Mouse (Mus musculus) hindbrain, embryonic 14.5 days (tissue): ENCODE data around the gene Agap3. TPM values are rescaled to one million over a fixed set of nuclear protein-coding genes. Genes with fewer than 3 reads are reported as not detected.

Experiments
- ATAC-seq: fragments of 200-750 bp; cut with Nextera tagmentation; 2 replicates; pipeline ENCODE4 v1.8.0; 2017; ENCODE audit warnings: moderate number of reproducible peaks, mild to moderate bottlenecking, moderate TSS enrichment, moderate library complexity; ENCODE audit not compliant: low FRiP score
- DNase-seq: peaks from one replicate; pipeline ENCODE4 v3.0.0-alpha.2; 2015; ENCODE audit warnings: low spot score
- H3K27ac ChIP-seq: fragments of 300-500 bp; sonication (generic); 2 replicates; pipeline ENCODE4 v1.5.1; 2014; ENCODE audit warnings: mild to moderate bottlenecking, moderate library complexity
- H3K27me3 ChIP-seq: fragments of 300-500 bp; sonication (generic); 2 replicates; pipeline ENCODE4 v1.6.1; 2014; ENCODE audit warnings: mild to moderate bottlenecking, low read length, mixed read lengths; ENCODE audit not compliant: control insufficient read depth, insufficient read depth
- H3K36me3 ChIP-seq: fragments of 300-500 bp; sonication (generic); replicated peaks from 2 replicates; pipeline ENCODE4 v1.6.1; 2014; ENCODE audit not compliant: control insufficient read depth, insufficient read depth
- H3K4me1 ChIP-seq: fragments of 300-500 bp; sonication (generic); replicated peaks from 2 replicates; pipeline ENCODE4 v1.6.1; 2014; ENCODE audit warnings: antibody characterized with exemption, low read length, mixed read lengths; ENCODE audit not compliant: control insufficient read depth, insufficient read depth
- H3K4me2 ChIP-seq: fragments of 300-500 bp; sonication (generic); replicated peaks from 2 replicates; pipeline ENCODE4 v1.6.1; 2014; ENCODE audit warnings: mild to moderate bottlenecking, moderate library complexity
- H3K4me3 ChIP-seq: fragments of 300-500 bp; sonication (generic); replicated peaks from 2 replicates; pipeline ENCODE4 v1.5.1; 2014; ENCODE audit warnings: mild to moderate bottlenecking, low read length
- H3K9ac ChIP-seq: fragments of 300-500 bp; sonication (generic); 2 replicates; pipeline ENCODE4 v1.6.1; 2014
- H3K9me3 ChIP-seq: fragments of 300-500 bp; sonication (generic); 2 replicates; pipeline ENCODE4 v1.6.1; 2016; ENCODE audit warnings: low read length; ENCODE audit not compliant: control insufficient read depth
- WGBS: fragments of 180-500 bp; shearing (Covaris S2); extraction: QIAGEN DNeasy Blood & Tissue Kit; methylation state at CpG from one replicate; pipeline ENCODE4 v1.1.7; 2014; 5-methylcytosine and 5-hydroxymethylcytosine counted together
- polyA plus RNA-seq: library from polyadenylated mRNA; unstranded; fragments of >200 nt; fragmentation: Nextera tagmentation; extraction: Ambion mirVana; gene quantifications from 2 replicates; pipeline ENCODE4 v1.2.1, GENCODE M21; 2014

The Agap3 gene
- polyA plus RNA-seq, 1 experiment from 2014 or later: 73.1 TPM

DNA sequence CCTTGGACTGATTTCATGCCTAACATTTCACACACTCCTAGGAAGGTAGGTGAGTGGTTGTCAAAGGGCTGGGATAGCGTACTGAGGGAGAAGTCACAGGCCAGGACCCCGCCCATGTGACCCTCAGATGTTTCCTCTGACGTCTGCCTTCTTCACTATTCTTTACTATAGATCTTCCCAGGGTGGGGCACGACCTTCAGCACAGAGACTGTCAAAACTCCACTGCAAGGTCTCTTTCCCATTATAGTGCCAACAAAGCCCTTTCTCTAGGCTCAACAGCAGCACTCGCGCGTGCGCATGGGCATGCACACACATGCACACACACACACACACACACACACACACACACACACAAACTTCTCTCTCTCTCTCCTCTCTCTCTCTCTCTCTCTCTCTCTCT is 71.8 kb downstream of the Agap3 start:
- Histone ChIP-seq H3K36me3 (no peaks in the 10 kb centered on the region), H3K9ac (no peak overlapping the region), H3K27ac (no peak overlapping the region), H3K4me3 (peak overlapping the region; percentile 50), H3K27me3 (peaks cover 58% of the 10 kb centered on the region), H3K4me2 (peak overlapping the region; percentile 93), H3K9me3 (no peaks in the 10 kb centered on the region), H3K4me1 (peaks cover 11% of the 10 kb centered on the region; the same call in 1 of the 2 replicates)
- WGBS: 20% methylated on average over 8 of the region's 8 CpGs
- DNase-seq (no peak), ATAC-seq (no peak)

DNA sequence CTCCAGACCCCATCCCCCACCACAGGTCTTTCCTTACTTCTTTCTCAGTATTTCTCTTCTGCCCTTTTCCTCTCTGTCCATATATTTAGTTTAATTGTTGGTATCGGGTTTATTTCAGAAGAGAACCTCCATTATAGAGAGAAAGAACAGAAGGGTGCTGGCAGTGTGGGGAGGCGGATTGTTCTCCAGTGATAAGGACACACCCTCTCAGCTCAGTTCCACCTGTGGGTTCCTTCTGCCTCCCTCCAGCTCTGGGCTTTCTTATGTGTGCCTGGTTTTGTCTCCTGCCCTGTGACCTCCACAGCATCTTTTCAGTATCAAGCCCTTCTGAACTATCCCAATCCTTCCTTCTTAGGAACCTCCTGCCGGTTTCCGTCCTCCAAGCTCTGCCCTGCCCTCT is 72.5 kb downstream of the Agap3 start:
- H3K4me1 ChIP-seq: peaks cover 11% of the 10 kb centered on the region; the same call in 1 of the 2 replicates
- no peaks in the 10 kb centered on the region for H3K36me3 ChIP-seq
- ATAC-seq: no peak
- no peak overlapping the region for H3K27ac ChIP-seq
- no peak for DNase-seq
- H3K27me3 ChIP-seq: peaks cover 65% of the 10 kb centered on the region
- H3K4me3 ChIP-seq: peak overlapping the region; percentile 50
- 17% methylated on average over 4 of the region's 4 CpGs for WGBS
- no peak overlapping the region for H3K9ac ChIP-seq
- no peaks in the 10 kb centered on the region for H3K9me3 ChIP-seq
- peak overlapping the region; percentile 93 for H3K4me2 ChIP-seq

- ATAC-seq (no peak), DNase-seq (no peak)
- H3K4me2 ChIP-seq: peak overlapping the region; percentile 93
- H3K9me3 ChIP-seq: no peaks in the 10 kb centered on the region
- 2% methylated on average over 34 of the region's 34 CpGs for WGBS
- H3K36me3 ChIP-seq: no peaks in the 10 kb centered on the region
- H3K9ac ChIP-seq: peak overlapping the region; percentile 65
- peaks cover 71% of the 10 kb centered on the region for H3K27me3 ChIP-seq
- H3K27ac ChIP-seq: no peak overlapping the region
- peak overlapping the region; percentile 50 for H3K4me3 ChIP-seq
- H3K4me1 ChIP-seq: peaks cover 15% of the 10 kb centered on the region; the same call in 1 of the 2 replicates
Measured at GRCm38 (mm10) chr5:24525360-24526189, 73.6 kb downstream of the Agap3 start.

- Histone ChIP-seq H3K36me3 (no peaks in the 10 kb centered on the region), H3K9me3 (no peaks in the 10 kb centered on the region), H3K4me2 (peak overlapping the region; percentile 93), H3K9ac (peak overlapping the region; percentile 65), H3K4me3 (peak overlapping the region; percentile 50), H3K4me1 (peaks cover 16% of the 10 kb centered on the region; the same call in 1 of the 2 replicates), H3K27ac (0 out of 2 replicates have a peak overlapping the region, but pooled peaks have one; percentile 1), H3K27me3 (peaks cover 78% of the 10 kb centered on the region)
- ATAC-seq (peak; percentile 26; the same call in 1 of the 2 replicates), DNase-seq (no peak)
- WGBS: under 1% methylated on average over 58 of the region's 109 CpGs
Measured at GRCm38 (mm10) chr5:24526190-24526888, 74.4 kb downstream of the Agap3 start.

GRCm38 (mm10) chr5:24526889-24527230 is 74.9 kb downstream of the Agap3 start, which contains the start of gene Gbx1:
Gene Gbx1 (minus strand): TSS chr5:24527202.
- Histone ChIP-seq H3K36me3 (no peaks in the 10 kb centered on the region), H3K9ac (peak within 1 kb of the TSS; percentile 65), H3K9me3 (no peaks in the 10 kb centered on the region), H3K27ac (0 out of 2 replicates have a peak within 1 kb of the TSS, but pooled peaks have one; percentile 1), H3K4me3 (peak within 1 kb of the TSS; percentile 50), H3K27me3 (peaks cover 83% of the 10 kb centered on the region), H3K4me2 (peak within 1 kb of the TSS; percentile 93), H3K4me1 (peaks cover 16% of the 10 kb centered on the region; the same call in 1 of the 2 replicates)
- no peak for DNase-seq
- under 1% methylated on average over 47 of the region's 49 CpGs for WGBS
- peak; percentile 9; the same call in 1 of the 2 replicates for ATAC-seq

DNA sequence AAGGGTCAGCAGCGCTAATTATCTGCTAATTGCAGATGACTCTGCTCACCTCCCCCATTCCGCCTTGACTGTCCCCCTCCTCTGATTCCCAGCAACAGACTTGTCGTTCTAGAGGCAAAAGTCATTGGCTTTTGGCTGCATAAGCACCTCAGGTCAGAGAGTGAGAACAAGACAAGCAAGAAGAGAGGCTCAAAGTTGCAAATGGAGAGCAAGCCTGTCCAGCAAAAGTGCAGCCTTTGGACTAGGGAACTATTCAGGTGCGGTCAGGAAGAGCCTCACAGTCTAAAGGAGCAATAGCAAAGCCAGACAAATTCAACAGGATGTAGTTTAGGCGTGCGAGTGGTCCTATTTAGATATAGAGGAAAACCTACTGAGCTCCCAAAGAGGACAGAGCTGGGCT is 75.8 kb downstream of the Agap3 start:
- Histone ChIP-seq H3K27me3 (peaks cover 83% of the 10 kb centered on the region), H3K4me3 (no peak overlapping the region), H3K27ac (no peak overlapping the region), H3K4me1 (peaks cover 16% of the 10 kb centered on the region; the same call in 1 of the 2 replicates), H3K36me3 (no peaks in the 10 kb centered on the region), H3K9me3 (no peaks in the 10 kb centered on the region), H3K9ac (no peak overlapping the region), H3K4me2 (peak overlapping the region; percentile 24; the same call in 1 of the 2 replicates)
- ATAC-seq: no peak
- DNase-seq: no peak
- WGBS: 15% methylated on average over 6 of the region's 6 CpGs

DNA sequence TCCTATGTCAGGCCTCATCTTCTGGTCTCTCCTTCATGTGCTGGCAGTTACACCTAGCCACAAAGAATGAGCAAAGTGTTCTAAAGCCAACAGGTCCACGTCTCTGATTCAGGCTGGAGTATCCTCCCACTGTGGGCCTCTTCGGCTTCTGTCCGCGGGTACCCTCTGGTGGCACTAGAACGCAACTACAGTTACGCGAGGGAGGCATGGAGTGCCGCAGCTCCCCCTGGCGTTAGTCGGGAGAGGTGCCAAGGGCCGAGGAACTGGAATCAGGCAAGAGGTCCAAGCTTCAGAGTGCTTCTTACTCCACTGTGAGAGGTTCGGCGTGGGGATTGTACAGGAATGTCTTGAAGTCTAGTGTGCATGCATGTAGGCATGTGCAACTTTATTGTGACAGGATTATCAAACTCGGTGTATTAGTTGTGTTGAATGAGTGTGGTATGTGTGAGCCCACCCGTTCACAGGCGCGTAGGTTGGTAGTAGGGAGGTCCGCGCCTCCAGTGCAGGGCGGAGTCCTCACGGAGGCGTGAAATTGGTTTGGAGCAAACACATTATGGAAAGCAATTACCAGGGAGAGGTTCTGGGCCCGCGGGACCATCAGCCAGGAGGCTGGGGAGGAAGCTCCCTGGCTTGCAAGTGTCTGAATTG is 78.2 kb downstream of the Agap3 start:
- ATAC-seq: peak; percentile 68
- H3K9ac ChIP-seq: no peak overlapping the region
- peaks cover 59% of the 10 kb centered on the region for H3K27me3 ChIP-seq
- H3K36me3 ChIP-seq: no peaks in the 10 kb centered on the region
- H3K4me1 ChIP-seq: peaks cover 16% of the 10 kb centered on the region; the same call in 1 of the 2 replicates
- H3K4me3 ChIP-seq: no peak overlapping the region
- H3K27ac ChIP-seq: no peak overlapping the region
- WGBS: 17% methylated on average over 24 of the region's 24 CpGs
- no peaks in the 10 kb centered on the region for H3K9me3 ChIP-seq
- H3K4me2 ChIP-seq: no peak overlapping the region; the same call in 1 of the 2 replicates
- DNase-seq: peak; percentile 97

- ATAC-seq (no peak), DNase-seq (no peak)
- no peak overlapping the region for H3K4me2 ChIP-seq
- WGBS: 51% methylated on average over 11 of the region's 11 CpGs
- H3K9ac ChIP-seq: no peak overlapping the region
- H3K4me1 ChIP-seq: 0 out of 2 replicates have a peak, but pooled peaks cover 5% of the 10 kb centered on the region
- H3K27ac ChIP-seq: no peak overlapping the region
- H3K4me3 ChIP-seq: no peak overlapping the region
- H3K36me3 ChIP-seq: no peaks in the 10 kb centered on the region
- H3K9me3 ChIP-seq: no peaks in the 10 kb centered on the region
- peaks cover 35% of the 10 kb centered on the region for H3K27me3 ChIP-seq
Measured at GRCm38 (mm10) chr5:24533391-24533790, 81.4 kb downstream of the Agap3 start.

DNA sequence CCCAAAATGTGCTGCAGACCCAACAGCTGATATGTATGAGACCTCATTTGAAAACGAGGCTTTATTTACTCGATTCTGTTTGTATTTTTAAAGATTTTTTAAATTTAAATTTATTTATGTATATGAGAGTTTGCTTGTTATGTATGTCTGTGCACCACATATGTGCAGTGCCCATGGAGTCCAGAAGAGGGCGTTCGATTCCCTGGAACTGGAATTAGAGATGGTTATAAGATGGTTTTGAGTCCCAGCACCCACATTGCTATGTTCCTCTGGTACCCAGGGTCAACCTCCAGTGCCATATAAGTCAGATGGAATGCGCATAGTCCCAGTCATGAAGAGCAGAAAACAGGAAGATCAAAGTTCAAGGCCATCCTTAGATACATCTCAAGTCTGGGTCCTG is 82.3 kb downstream of the Agap3 start:
- DNase-seq (no peak), ATAC-seq (no peak)
- no peak overlapping the region for H3K4me3 ChIP-seq
- H3K9me3 ChIP-seq: no peaks in the 10 kb centered on the region
- no peak overlapping the region for H3K4me2 ChIP-seq
- H3K36me3 ChIP-seq: no peaks in the 10 kb centered on the region
- no peak overlapping the region for H3K27ac ChIP-seq
- H3K4me1 ChIP-seq: 0 out of 2 replicates have a peak, but pooled peaks cover 5% of the 10 kb centered on the region
- 53% methylated on average over 5 of the region's 5 CpGs for WGBS
- peaks cover 26% of the 10 kb centered on the region for H3K27me3 ChIP-seq
- H3K9ac ChIP-seq: no peak overlapping the region
